Mouse (Mus musculus): ENCODE data around the gene Zfp1. TPM values are rescaled to one million over a fixed set of nuclear protein-coding genes. Genes with fewer than 3 reads are reported as not detected.

The Zfp1 gene
- total and polyA plus RNA-seq, 2 experiments, result 4.3 to 5.0 TPM

DNA sequence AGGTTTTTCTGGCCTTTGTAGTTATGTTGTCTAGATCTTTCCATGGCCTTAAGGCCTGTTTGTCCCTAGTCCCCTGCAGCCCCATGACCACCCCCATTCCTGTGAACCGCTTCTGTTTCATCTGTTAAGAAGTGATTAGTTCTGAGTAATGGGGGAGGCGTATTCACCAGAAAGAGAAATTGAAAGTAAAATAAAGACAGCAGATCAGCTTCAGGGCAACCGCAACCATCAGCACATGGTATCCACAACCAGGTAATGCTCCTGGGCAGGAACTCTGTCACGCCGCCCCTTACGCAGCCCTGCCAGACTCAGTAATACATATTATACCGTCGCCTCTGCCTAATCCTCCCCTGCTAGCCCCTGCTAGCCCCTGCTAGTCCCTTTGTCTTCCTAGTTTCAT, 2.5 kb downstream of the Zfp1 start:
- no peak for TF ChIP-seq POLR2A (IDR thresholded peaks at IDR 0.05; ENCODE audit: extremely low read depth, insufficient read depth, low read length)
- Histone ChIP-seq H3K79me2 (ENCODE audit: control insufficient read depth, insufficient read depth, low read length) (peaks cover 26% of the 10 kb centered on the region), H3K27ac (replicated peaks; ENCODE audit: insufficient read depth, low read depth, low read length) (no peak overlapping the region), H3K36me3 (ENCODE audit: control insufficient read depth, insufficient read depth, low read length) (no peaks in the 10 kb centered on the region), H3K4me1 (ENCODE audit: control insufficient read depth, insufficient read depth, low read length) (peaks cover 8% of the 10 kb centered on the region; the same call in 1 of the 2 replicates), H3K9ac (ENCODE audit: low read depth, low read length) (no peak overlapping the region), H3K27me3 (ENCODE audit: control insufficient read depth, insufficient read depth, low read length) (no peaks in the 10 kb centered on the region), H3K4me3 (ENCODE audit: insufficient read depth, low read depth, low read length) (no peak overlapping the region)
- 90% methylated on average over 8 of the region's 8 CpGs for WGBS
- DNase-seq (ENCODE audit: extremely low read depth, low read depth, low spot score), result no peak

DNA sequence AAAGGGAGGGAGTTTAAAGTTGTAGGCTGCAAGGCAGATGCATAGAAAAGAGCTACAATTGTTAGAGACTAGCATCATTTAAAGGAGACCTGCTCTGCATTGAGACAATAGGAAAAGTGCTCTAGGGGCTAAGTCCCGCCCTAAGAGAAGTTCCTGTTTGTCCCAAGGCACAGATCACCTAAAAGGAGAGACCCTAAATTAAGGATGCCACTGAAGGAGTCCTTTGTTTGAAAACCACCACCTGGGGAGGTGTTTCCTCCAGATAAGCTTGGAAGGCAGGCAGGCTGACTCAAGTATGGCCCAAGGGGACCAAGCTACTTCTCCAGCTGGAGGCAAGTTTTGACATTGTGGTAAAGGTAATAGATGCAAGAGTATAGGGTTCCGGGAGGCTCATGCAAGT, 5.6 kb downstream of the Zfp1 start:
- no peaks in the 10 kb centered on the region for H3K27me3 ChIP-seq (ENCODE audit: control insufficient read depth, insufficient read depth, low read length)
- peaks cover 39% of the 10 kb centered on the region for H3K79me2 ChIP-seq (ENCODE audit: control insufficient read depth, insufficient read depth, low read length)
- TF ChIP-seq CTCF (IDR thresholded peaks at IDR 0.05; ENCODE audit: low read depth, low read length), result no peak
- 93% methylated on average over 2 of the region's 2 CpGs for WGBS
- no peak for DNase-seq (ENCODE audit: extremely low read depth, low read depth, low spot score)
- no peak overlapping the region for H3K9ac ChIP-seq (ENCODE audit: low read depth, low read length)
- H3K4me1 ChIP-seq (ENCODE audit: control insufficient read depth, insufficient read depth, low read length), result peaks cover 4% of the 10 kb centered on the region; the same call in 1 of the 2 replicates
- no peak overlapping the region for H3K27ac ChIP-seq (replicated peaks; ENCODE audit: insufficient read depth, low read depth, low read length)
- no peaks in the 10 kb centered on the region for H3K36me3 ChIP-seq (ENCODE audit: control insufficient read depth, insufficient read depth, low read length)
- H3K4me3 ChIP-seq (ENCODE audit: insufficient read depth, low read depth, low read length), result no peak overlapping the region

DNA sequence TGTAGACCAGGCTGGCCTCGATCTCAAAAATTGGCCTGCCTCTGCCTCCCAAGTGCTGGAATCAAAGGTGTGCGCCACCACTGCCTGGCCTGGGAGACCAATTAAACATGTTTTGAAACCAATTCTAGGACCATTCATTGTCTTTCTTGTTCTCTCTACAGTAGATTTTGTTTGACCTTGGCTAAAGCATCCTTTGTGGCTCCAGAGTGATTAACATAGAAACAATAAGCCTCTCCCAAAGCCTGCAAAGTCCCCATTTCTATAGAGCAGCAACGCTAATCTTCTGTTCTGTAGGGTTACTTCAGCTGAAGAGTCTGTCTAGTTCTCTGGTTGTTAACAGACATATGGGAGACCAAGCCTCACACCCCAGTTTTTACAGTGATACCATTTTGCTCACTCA, 7.5 kb downstream of the Zfp1 start:
- 98% methylated on average over 3 of the region's 3 CpGs for WGBS
- no peak overlapping the region for H3K27ac ChIP-seq (replicated peaks; ENCODE audit: insufficient read depth, low read depth, low read length)
- no peaks in the 10 kb centered on the region for H3K36me3 ChIP-seq (ENCODE audit: control insufficient read depth, insufficient read depth, low read length)
- no peak overlapping the region for H3K4me3 ChIP-seq (ENCODE audit: insufficient read depth, low read depth, low read length)
- TF ChIP-seq POLR2A (IDR thresholded peaks at IDR 0.05; ENCODE audit: extremely low read depth, insufficient read depth, low read length) (no peak), CTCF (IDR thresholded peaks at IDR 0.05; ENCODE audit: low read depth, low read length) (no peak)
- peaks cover under 1% of the 10 kb centered on the region; the same call in 1 of the 2 replicates for H3K4me1 ChIP-seq (ENCODE audit: control insufficient read depth, insufficient read depth, low read length)
- no peaks in the 10 kb centered on the region for H3K27me3 ChIP-seq (ENCODE audit: control insufficient read depth, insufficient read depth, low read length)
- peaks cover 39% of the 10 kb centered on the region for H3K79me2 ChIP-seq (ENCODE audit: control insufficient read depth, insufficient read depth, low read length)
- no peak overlapping the region for H3K9ac ChIP-seq (ENCODE audit: low read depth, low read length)
- DNase-seq (ENCODE audit: extremely low read depth, low read depth, low spot score), result no peak

DNA sequence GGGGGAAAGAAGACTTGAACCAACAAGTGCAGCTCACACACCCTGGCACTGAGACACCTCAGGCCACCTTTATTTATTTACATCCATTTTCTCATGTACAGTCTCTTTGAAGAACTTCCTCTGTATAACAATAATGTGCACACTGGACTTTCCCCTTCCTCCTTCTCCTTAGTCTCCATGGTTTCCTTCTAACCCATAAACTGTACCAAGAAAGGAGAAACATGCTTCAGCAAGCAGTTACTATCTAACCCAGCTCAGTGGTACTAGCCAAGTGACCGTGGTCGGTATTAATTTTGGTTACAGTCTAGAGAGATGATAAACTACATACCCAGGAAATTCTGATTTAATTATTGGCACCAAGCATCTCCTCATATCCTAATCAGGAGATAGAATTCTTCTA, 10.3 kb downstream of the Zfp1 start:
- Histone ChIP-seq H3K27me3 (ENCODE audit: control insufficient read depth, insufficient read depth, low read length) (no peaks in the 10 kb centered on the region), H3K27ac (replicated peaks; ENCODE audit: insufficient read depth, low read depth, low read length) (no peak overlapping the region), H3K36me3 (ENCODE audit: control insufficient read depth, insufficient read depth, low read length) (no peaks in the 10 kb centered on the region), H3K79me2 (ENCODE audit: control insufficient read depth, insufficient read depth, low read length) (peaks cover 24% of the 10 kb centered on the region; the same call in 1 of the 2 replicates), H3K4me1 (ENCODE audit: control insufficient read depth, insufficient read depth, low read length) (peaks cover 5% of the 10 kb centered on the region), H3K4me3 (ENCODE audit: insufficient read depth, low read depth, low read length) (no peak overlapping the region), H3K9ac (ENCODE audit: low read depth, low read length) (no peak overlapping the region)
- DNase-seq (ENCODE audit: extremely low read depth, low read depth, low spot score), result no peak
- no peak for TF ChIP-seq CTCF (IDR thresholded peaks at IDR 0.05; ENCODE audit: low read depth, low read length)
- TF ChIP-seq POLR2A (IDR thresholded peaks at IDR 0.05; ENCODE audit: extremely low read depth, insufficient read depth, low read length), result no peak
- WGBS, result 81% methylated on average over 2 of the region's 2 CpGs

DNA sequence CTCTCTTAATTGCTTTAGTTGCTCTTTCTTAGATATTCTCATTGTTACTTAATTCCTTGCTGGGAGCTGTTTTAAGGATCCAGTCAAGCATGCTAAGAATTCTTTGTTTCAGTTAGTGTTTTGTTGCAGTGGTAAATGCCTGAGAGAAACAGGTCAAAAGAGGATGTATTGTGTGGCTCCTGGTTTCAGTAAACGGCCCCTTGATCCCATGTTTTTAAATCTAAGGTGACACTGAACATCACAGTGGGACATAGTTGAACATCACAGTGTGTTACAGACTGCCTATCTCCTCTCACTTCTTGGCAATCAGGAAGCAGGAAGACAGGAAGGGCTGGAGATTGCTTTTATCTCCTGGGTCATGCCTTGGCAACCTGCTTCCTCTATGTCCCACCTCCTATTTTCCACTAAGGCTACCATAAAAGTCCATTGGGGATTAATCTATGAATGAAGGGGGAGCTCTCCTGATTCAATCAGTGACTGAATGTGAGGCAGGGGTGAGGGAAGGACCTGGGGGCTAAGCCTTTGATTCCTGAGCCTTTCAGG, 14.2 kb downstream of the Zfp1 start:
- Histone ChIP-seq H3K9ac (ENCODE audit: low read depth, low read length) (no peak overlapping the region), H3K27ac (replicated peaks; ENCODE audit: insufficient read depth, low read depth, low read length) (no peak overlapping the region), H3K79me2 (ENCODE audit: control insufficient read depth, insufficient read depth, low read length) (peaks cover 9% of the 10 kb centered on the region; the same call in 1 of the 2 replicates), H3K27me3 (ENCODE audit: control insufficient read depth, insufficient read depth, low read length) (no peaks in the 10 kb centered on the region), H3K4me3 (ENCODE audit: insufficient read depth, low read depth, low read length) (no peak overlapping the region), H3K36me3 (ENCODE audit: control insufficient read depth, insufficient read depth, low read length) (no peaks in the 10 kb centered on the region), H3K4me1 (ENCODE audit: control insufficient read depth, insufficient read depth, low read length) (peaks cover 6% of the 10 kb centered on the region)
- WGBS, result 71% methylated on average over 1 of the region's 1 CpGs
- TF ChIP-seq POLR2A (IDR thresholded peaks at IDR 0.05; ENCODE audit: extremely low read depth, insufficient read depth, low read length) (no peak), CTCF (IDR thresholded peaks at IDR 0.05; ENCODE audit: low read depth, low read length) (no peak)
- no peak for DNase-seq (ENCODE audit: extremely low read depth, low read depth, low spot score)

DNA sequence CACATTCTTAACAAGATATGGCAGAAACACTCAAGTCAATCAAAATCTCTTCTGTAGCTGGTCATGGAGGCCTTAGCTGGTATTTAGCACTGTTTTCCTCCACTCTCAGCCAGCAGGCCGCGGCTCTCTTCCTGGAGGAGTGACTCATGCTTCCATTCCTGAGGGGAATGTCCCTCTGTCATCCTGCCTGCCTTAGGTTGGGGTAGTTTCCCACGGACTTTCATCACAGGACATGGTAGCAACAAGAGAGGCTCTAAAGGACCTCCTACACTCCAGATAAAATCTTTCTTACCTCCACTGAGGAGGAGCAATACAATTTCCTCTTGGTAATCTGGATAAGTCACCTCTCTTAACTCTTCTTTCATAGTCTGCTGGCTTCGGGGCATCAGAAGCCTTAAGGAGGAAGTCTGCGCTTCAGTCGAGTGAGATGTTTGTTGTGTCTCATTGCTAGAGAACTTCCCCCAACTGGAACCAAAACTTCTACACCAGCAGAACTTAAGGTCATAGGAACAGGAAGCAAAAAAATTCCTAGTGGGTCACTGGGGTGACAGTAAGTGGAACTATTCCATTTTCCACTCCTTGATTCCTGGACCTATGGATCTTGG, 15.7 kb downstream of the Zfp1 start:
- H3K79me2 ChIP-seq (ENCODE audit: control insufficient read depth, insufficient read depth, low read length), result peaks cover 5% of the 10 kb centered on the region; the same call in 1 of the 2 replicates
- no peak overlapping the region for H3K9ac ChIP-seq (ENCODE audit: low read depth, low read length)
- TF ChIP-seq POLR2A (IDR thresholded peaks at IDR 0.05; ENCODE audit: extremely low read depth, insufficient read depth, low read length) (no peak), CTCF (IDR thresholded peaks at IDR 0.05; ENCODE audit: low read depth, low read length) (no peak)
- H3K4me1 ChIP-seq (ENCODE audit: control insufficient read depth, insufficient read depth, low read length), result peaks cover 6% of the 10 kb centered on the region
- peak overlapping the region; percentile 6; the same call in 1 of the 2 replicates for H3K27ac ChIP-seq (replicated peaks; ENCODE audit: insufficient read depth, low read depth, low read length)
- no peaks in the 10 kb centered on the region for H3K36me3 ChIP-seq (ENCODE audit: control insufficient read depth, insufficient read depth, low read length)
- WGBS, result 61% methylated on average over 6 of the region's 6 CpGs
- peak; percentile 49 for DNase-seq (ENCODE audit: extremely low read depth, low read depth, low spot score)
- no peaks in the 10 kb centered on the region for H3K27me3 ChIP-seq (ENCODE audit: control insufficient read depth, insufficient read depth, low read length)
- H3K4me3 ChIP-seq (ENCODE audit: insufficient read depth, low read depth, low read length), result no peak overlapping the region

Measured in liver, adult 2 months (tissue).